Mouse (Mus musculus) E14TG2a.4 (cell line): ENCODE measurements around the gene E330021D16Rik.
"Not testable (repeated sequence)": the region's sequence is repeated elsewhere in the genome, so short reads cannot be mapped to it uniquely, and the experiment has no call there.

Source experiments
- H3K27me3 ChIP-seq: 2 replicates; pipeline ENCODE4 v1.6.1; 2014; ENCODE audit warnings: low read length, control low read depth; ENCODE audit not compliant: insufficient read depth
- H3K36me3 ChIP-seq: 2 replicates; pipeline ENCODE4 v1.6.1; 2014; ENCODE audit warnings: low read length, control low read depth; ENCODE audit not compliant: insufficient read depth
- H3K4me1 ChIP-seq: replicated peaks from 2 replicates; pipeline ENCODE4 v1.6.1; 2014; ENCODE audit warnings: low read depth, low read length, control low read depth
- H3K4me3 ChIP-seq: replicated peaks from 2 replicates; pipeline ENCODE4 v1.5.1; 2014; ENCODE audit warnings: mild to moderate bottlenecking, low read length
- H3K9me3 ChIP-seq: 2 replicates; pipeline ENCODE4 v1.6.1; 2014; ENCODE audit warnings: low read length, control low read depth
- CTCF ChIP-seq: conservative IDR thresholded peaks from 2 replicates; pipeline ENCODE4 v1.5.1; 2014; ENCODE audit warnings: low read length
- NANOG ChIP-seq: IDR thresholded peaks from 2 replicates; pipeline ENCODE4 v1.6.1; 2014; ENCODE audit warnings: borderline replicate concordance, low read length, mixed read lengths
- POU5F1 ChIP-seq: IDR thresholded peaks from 2 replicates; pipeline ENCODE4 v1.6.1; 2014; ENCODE audit warnings: low read length, borderline replicate concordance

The E330021D16Rik gene

GRCm38 (mm10) chr6:136450863-136451262, 35.5 kb upstream of the E330021D16Rik start:
- no peak for TF ChIP-seq CTCF
- TF ChIP-seq NANOG: no peak
- no peak for TF ChIP-seq POU5F1
- Histone ChIP-seq H3K9me3 (peaks cover 42% of the 10 kb centered on the region), H3K4me1 (no peaks in the 10 kb centered on the region; the same call in 1 of the 2 replicates), H3K36me3 (no peaks in the 10 kb centered on the region), H3K27me3 (no peaks in the 10 kb centered on the region), H3K4me3 (no peak overlapping the region)

DNA sequence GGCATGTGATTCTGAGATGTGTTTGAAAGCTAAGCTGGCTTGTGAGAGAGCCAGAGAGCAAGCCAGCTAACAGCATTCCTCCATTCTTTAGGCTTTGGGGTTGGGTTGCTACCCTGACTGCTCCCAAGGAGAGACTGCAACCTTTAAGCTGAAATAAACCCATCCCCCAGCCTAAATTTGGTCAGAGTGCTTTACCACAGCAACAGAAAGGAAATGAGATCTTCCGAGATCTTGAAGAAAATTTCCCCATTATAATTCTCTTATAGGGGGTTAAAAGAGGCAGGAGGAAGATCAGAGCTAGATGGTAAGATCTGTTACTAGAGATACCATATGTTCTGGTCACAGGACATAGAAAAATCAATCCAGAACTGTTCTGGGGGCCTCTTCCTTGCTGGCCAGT, 34.6 kb upstream of the E330021D16Rik start:
- no peak for TF ChIP-seq NANOG
- no peak for TF ChIP-seq CTCF
- TF ChIP-seq POU5F1: no peak
- Histone ChIP-seq H3K27me3 (no peaks in the 10 kb centered on the region), H3K9me3 (peaks cover 40% of the 10 kb centered on the region), H3K4me3 (no peak overlapping the region), H3K4me1 (no peaks in the 10 kb centered on the region; the same call in 1 of the 2 replicates), H3K36me3 (no peaks in the 10 kb centered on the region)

GRCm38 (mm10) chr6:136449270-136449692, 33.9 kb upstream of the E330021D16Rik start:
- H3K9me3 ChIP-seq: peaks cover 40% of the 10 kb centered on the region
- no peaks in the 10 kb centered on the region; the same call in 1 of the 2 replicates for H3K4me1 ChIP-seq
- no peaks in the 10 kb centered on the region for H3K27me3 ChIP-seq
- no peaks in the 10 kb centered on the region for H3K36me3 ChIP-seq
- no peak overlapping the region for H3K4me3 ChIP-seq
- TF ChIP-seq POU5F1 (no peak), CTCF (no peak), NANOG (no peak)

DNA sequence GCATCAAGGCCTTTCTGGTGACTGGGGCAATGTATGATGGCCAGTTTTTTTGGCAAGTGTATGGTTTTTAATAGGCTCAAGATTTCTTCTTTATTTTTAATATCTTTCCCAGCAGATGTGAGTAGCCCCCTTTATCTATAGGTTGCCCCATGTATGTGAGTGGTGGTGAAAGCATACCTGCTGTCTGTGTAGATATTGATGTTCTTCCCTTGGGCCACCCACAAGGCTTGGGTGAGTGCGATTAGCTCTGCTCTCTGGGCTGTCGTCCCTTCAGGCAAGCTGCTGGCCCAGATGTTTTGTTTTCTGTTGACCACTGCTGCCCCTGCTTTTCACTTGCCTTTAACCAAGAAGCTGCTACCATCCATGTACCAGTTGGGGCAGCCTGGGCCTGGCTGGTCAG, 23.8 kb upstream of the E330021D16Rik start:
- H3K36me3 ChIP-seq, H3K27me3 ChIP-seq, H3K4me1 ChIP-seq, H3K4me3 ChIP-seq: not testable (repeated sequence)
- peaks cover 53% of the 10 kb centered on the region for H3K9me3 ChIP-seq

- not testable (repeated sequence) for H3K27me3 ChIP-seq, H3K36me3 ChIP-seq, H3K4me1 ChIP-seq, H3K4me3 ChIP-seq
- peaks cover 24% of the 10 kb centered on the region for H3K9me3 ChIP-seq
Measured at GRCm38 (mm10) chr6:136436151-136436550, 20.8 kb upstream of the E330021D16Rik start.

DNA sequence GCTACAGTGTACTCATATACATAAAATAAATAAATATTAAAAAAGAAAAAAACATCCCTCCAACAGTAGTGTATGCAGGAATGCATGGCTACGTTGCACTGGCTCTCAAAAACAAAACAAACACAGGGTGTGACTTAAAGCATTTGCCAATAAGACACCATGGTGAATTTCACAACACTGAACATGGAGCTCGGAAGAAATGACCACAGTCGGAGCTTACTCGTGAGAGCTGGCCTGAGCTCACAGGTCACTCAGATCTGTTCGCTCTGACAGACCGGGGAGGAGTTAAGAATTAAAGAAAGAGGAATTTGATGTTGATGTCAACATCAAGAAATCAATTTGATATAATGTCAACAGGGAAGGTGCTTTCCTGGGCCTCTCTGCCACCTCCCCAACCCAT, 18.2 kb upstream of the E330021D16Rik start:
- Histone ChIP-seq H3K27me3 (no peaks in the 10 kb centered on the region), H3K4me3 (no peak overlapping the region), H3K4me1 (peaks cover 10% of the 10 kb centered on the region), H3K9me3 (peaks cover 10% of the 10 kb centered on the region; the same call in 1 of the 2 replicates), H3K36me3 (no peaks in the 10 kb centered on the region)
- TF ChIP-seq NANOG (no peak), POU5F1 (no peak), CTCF (no peak)

- Histone ChIP-seq H3K9me3 (peaks cover 4% of the 10 kb centered on the region; the same call in 1 of the 2 replicates), H3K36me3 (no peaks in the 10 kb centered on the region), H3K4me1 (peaks cover 25% of the 10 kb centered on the region), H3K27me3 (no peaks in the 10 kb centered on the region), H3K4me3 (no peak overlapping the region)
- TF ChIP-seq NANOG (no peak), POU5F1 (no peak), CTCF (no peak)
Measured at GRCm38 (mm10) chr6:136431896-136432248, 16.5 kb upstream of the E330021D16Rik start.

GRCm38 (mm10) chr6:136431169-136431895, 16.0 kb upstream of the E330021D16Rik start:
- no peaks in the 10 kb centered on the region for H3K27me3 ChIP-seq
- no peak for TF ChIP-seq POU5F1
- TF ChIP-seq CTCF: no peak
- no peak for TF ChIP-seq NANOG
- H3K4me3 ChIP-seq: no peak overlapping the region
- peaks cover 4% of the 10 kb centered on the region; the same call in 1 of the 2 replicates for H3K9me3 ChIP-seq
- H3K4me1 ChIP-seq: peaks cover 25% of the 10 kb centered on the region
- H3K36me3 ChIP-seq: no peaks in the 10 kb centered on the region

GRCm38 (mm10) chr6:136429441-136429840, 14.1 kb upstream of the E330021D16Rik start:
- no peaks in the 10 kb centered on the region for H3K36me3 ChIP-seq
- H3K4me3 ChIP-seq: no peak overlapping the region
- peaks cover 36% of the 10 kb centered on the region for H3K4me1 ChIP-seq
- H3K9me3 ChIP-seq: peaks cover 4% of the 10 kb centered on the region; the same call in 1 of the 2 replicates
- TF ChIP-seq POU5F1: no peak
- no peak for TF ChIP-seq NANOG
- TF ChIP-seq CTCF: no peak; the same call in 1 of the 2 replicates
- no peaks in the 10 kb centered on the region for H3K27me3 ChIP-seq

DNA sequence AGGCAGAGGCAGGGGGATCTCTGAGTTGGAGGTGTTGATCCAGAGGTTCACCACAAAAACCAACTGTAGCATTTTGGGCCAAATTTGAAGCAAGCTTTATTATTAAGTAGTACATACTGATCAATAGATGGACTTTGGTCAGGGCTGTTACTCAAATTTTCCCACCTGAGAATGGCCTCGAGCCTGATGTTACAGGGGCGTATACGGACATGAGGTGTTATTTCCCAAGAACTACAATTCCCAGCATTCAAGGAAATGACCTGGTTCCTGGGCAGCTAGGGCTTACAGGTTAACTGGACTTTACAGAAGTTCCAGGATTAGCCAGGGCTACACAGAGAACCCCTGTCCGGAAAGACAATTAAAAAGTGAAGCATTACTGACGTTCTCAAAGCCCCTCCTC, 13.0 kb upstream of the E330021D16Rik start:
- H3K27me3 ChIP-seq: no peaks in the 10 kb centered on the region
- TF ChIP-seq POU5F1 (no peak), CTCF (no peak), NANOG (no peak)
- H3K4me1 ChIP-seq: peaks cover 40% of the 10 kb centered on the region
- no peak overlapping the region for H3K4me3 ChIP-seq
- no peaks in the 10 kb centered on the region for H3K36me3 ChIP-seq
- peaks cover 4% of the 10 kb centered on the region; the same call in 1 of the 2 replicates for H3K9me3 ChIP-seq
